Mouse (Mus musculus) myocyte (in vitro differentiated cells): Measurements from ENCODE around the gene Hcrtr1. TPM values are rescaled to one million over a fixed set of nuclear protein-coding genes. Genes with fewer than 3 reads are reported as not detected.

Experiments used
- H3K27me3 ChIP-seq: one replicate; pipeline ENCODE4 v1.6.1; 2011; ENCODE audit not compliant: control insufficient read depth, insufficient read depth, insufficient read length
- H3K36me3 ChIP-seq: one replicate; pipeline ENCODE4 v1.6.1; 2011; ENCODE audit not compliant: control insufficient read depth, insufficient read depth
- H3K4me2 ChIP-seq: one replicate; pipeline ENCODE4 v1.6.1; 2011; ENCODE audit warnings: low read depth, control low read depth
- H3K4me3 ChIP-seq: one replicate; pipeline ENCODE4 v1.5.1; 2011; ENCODE audit warnings: mild to moderate bottlenecking, control low read depth, moderate library complexity
- H3K79me2 ChIP-seq: one replicate; pipeline ENCODE4 v1.6.1; 2011; ENCODE audit not compliant: control insufficient read depth, insufficient read depth
- H3ac ChIP-seq: one replicate; pipeline ENCODE4 v1.6.1; 2011; ENCODE audit not compliant: control insufficient read depth, insufficient read length
- CEBPB ChIP-seq: IDR thresholded peaks from 2 replicates; pipeline ENCODE4 v1.6.1; 2011; ENCODE audit warnings: mild to moderate bottlenecking, moderate library complexity; ENCODE audit not compliant: poor library complexity, insufficient read depth, severe bottlenecking
- E2F4 ChIP-seq: IDR thresholded peaks from one replicate; pipeline ENCODE4 v1.6.1; 2011; ENCODE audit warnings: mild to moderate bottlenecking, control low read depth, moderate library complexity; ENCODE audit not compliant: insufficient read depth
- MAX ChIP-seq: IDR thresholded peaks from one replicate; pipeline ENCODE4 v1.6.1; 2011; ENCODE audit warnings: low read depth, mild to moderate bottlenecking, control low read depth
- MYOD1 ChIP-seq, 3 experiments: IDR thresholded peaks; one replicate each; pipeline ENCODE4 v1.6.1; 2011; ENCODE audit warnings: control low read depth in 2 of 3, low read depth in 2 of 3, mild to moderate bottlenecking in 2 of 3, moderate library complexity in 1 of 3; ENCODE audit not compliant: insufficient read length in 2 of 3, control insufficient read depth in 1 of 3
- MYOG ChIP-seq, 3 experiments: IDR thresholded peaks; one replicate each; pipeline ENCODE4 v1.6.1; 2011; ENCODE audit warnings: control low read depth in 2 of 3, low read depth in 2 of 3, mild to moderate bottlenecking in 2 of 3; ENCODE audit not compliant: insufficient read length in 2 of 3, control insufficient read depth in 1 of 3, insufficient read depth in 1 of 3
- POLR2A ChIP-seq: IDR thresholded peaks from one replicate; pipeline ENCODE4 v1.6.1; 2011; ENCODE audit warnings: low read depth, mild to moderate bottlenecking, control low read depth, moderate library complexity; ENCODE audit not compliant: insufficient read length
- POLR2AphosphoS2 ChIP-seq: IDR thresholded peaks from one replicate; pipeline ENCODE4 v1.6.1; 2011; ENCODE audit warnings: low read depth, control low read depth; ENCODE audit not compliant: insufficient read length
- REST ChIP-seq: IDR thresholded peaks from one replicate; pipeline ENCODE4 v1.6.1; 2011; ENCODE audit warnings: mild to moderate bottlenecking, control low read depth, moderate library complexity; ENCODE audit not compliant: insufficient read depth, insufficient read length
- SRF ChIP-seq: IDR thresholded peaks from one replicate; pipeline ENCODE4 v1.6.1; 2011; ENCODE audit warnings: low read depth; ENCODE audit not compliant: control insufficient read depth, insufficient read length
- TCF12 ChIP-seq: IDR thresholded peaks from one replicate; pipeline ENCODE4 v1.6.1; 2011; ENCODE audit warnings: mild to moderate bottlenecking, control low read depth; ENCODE audit not compliant: poor library complexity, insufficient read depth, severe bottlenecking
- TCF3 ChIP-seq: IDR thresholded peaks from one replicate; pipeline ENCODE4 v1.6.1; 2011; ENCODE audit warnings: low read depth, control low read depth; ENCODE audit not compliant: insufficient read length
- USF1 ChIP-seq: IDR thresholded peaks from one replicate; pipeline ENCODE4 v1.6.1; 2011; ENCODE audit warnings: low read depth, mild to moderate bottlenecking, control low read depth, moderate library complexity
- polyA plus RNA-seq: library from polyadenylated mRNA; unstranded; fragments of >200 nt; fragmentation: generic; extraction: Trizol; gene quantifications from one replicate; pipeline ENCODE4 v1.2.1, GENCODE M21; 2012; ENCODE audit warnings: missing spikeins

Hcrtr1 gene
- polyA plus RNA-seq, 1 experiment, result not detected

DNA sequence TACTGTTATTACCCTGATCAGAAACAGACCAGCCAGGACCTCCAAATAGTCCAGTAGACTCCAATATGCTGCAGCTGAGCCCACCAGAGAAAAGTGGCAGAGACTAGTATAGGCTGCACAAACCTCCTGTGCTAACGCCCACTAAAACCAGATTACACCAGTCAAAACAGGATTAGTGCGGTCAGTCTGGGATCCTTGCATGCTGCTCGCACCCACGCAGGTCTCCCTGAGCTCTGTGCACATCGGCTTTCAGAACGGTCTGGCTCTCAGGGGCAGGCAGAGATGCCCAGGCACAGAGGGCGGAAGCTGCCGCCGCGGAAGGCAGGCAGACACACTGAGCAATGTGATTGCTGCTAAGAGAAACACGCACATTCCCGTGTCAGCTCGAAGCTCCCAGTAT, 43.9 kb upstream of the Hcrtr1 start:
- H3ac ChIP-seq, result no peak overlapping the region
- TF ChIP-seq REST (no peak), POLR2AphosphoS2 (no peak), TCF12 (no peak), E2F4 (no peak), MYOD1 (IDR thresholded peaks at IDR 0.05; ENCODE audit: control insufficient read depth in 1 of 3, insufficient read length in 2 of 3, low read depth in 2 of 3) (no peak), CEBPB (no peak), MAX (no peak), MYOG (IDR thresholded peaks at IDR 0.05; ENCODE audit: control insufficient read depth in 1 of 3, insufficient read depth in 1 of 3, insufficient read length in 2 of 3, low read depth in 2 of 3) (no peak), SRF (no peak), USF1 (no peak), POLR2A (no peak), TCF3 (no peak)
- H3K36me3 ChIP-seq, result no peaks in the 10 kb centered on the region

DNA sequence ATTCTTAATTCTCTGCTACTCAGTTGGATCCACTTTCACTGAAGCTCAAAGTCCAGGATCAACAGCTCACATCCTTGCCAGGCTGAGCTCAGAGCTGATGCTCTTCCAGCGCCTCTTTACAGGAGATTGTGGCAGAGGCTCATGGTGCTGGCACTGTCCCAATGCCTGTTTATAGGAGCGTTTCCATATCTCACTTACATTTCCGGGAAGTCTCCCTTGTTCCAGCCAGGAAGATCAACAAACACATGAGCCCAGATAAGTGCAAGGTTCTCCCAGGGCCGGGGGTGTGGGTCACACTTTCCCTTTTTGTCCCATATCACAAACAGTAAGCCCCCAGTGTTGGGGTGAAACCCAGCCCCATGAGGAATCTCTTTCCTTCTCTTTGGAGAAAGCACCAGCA, 42.7 kb upstream of the Hcrtr1 start:
- Histone ChIP-seq H3ac (no peak overlapping the region), H3K4me3 (no peak overlapping the region), H3K36me3 (no peaks in the 10 kb centered on the region), H3K4me2 (no peak overlapping the region), H3K79me2 (no peaks in the 10 kb centered on the region), H3K27me3 (no peaks in the 10 kb centered on the region)
- TF ChIP-seq MAX (no peak), CEBPB (no peak), USF1 (no peak), TCF3 (no peak), POLR2AphosphoS2 (no peak), REST (no peak), TCF12 (no peak), SRF (no peak), E2F4 (no peak), POLR2A (no peak), MYOD1 (IDR thresholded peaks at IDR 0.05; ENCODE audit: control insufficient read depth in 1 of 3, insufficient read length in 2 of 3, low read depth in 2 of 3) (no peak), MYOG (IDR thresholded peaks at IDR 0.05; ENCODE audit: control insufficient read depth in 1 of 3, insufficient read depth in 1 of 3, insufficient read length in 2 of 3, low read depth in 2 of 3) (no peak)

More for the DNA sequence above, 43.9 kb upstream of the Hcrtr1 start:
- no peak overlapping the region for H3K4me3 ChIP-seq
- no peak overlapping the region for H3K4me2 ChIP-seq
- no peaks in the 10 kb centered on the region for H3K27me3 ChIP-seq
- H3K79me2 ChIP-seq, result no peaks in the 10 kb centered on the region

GRCm38 (mm10) chr4:130180909-130181602, 41.9 kb upstream of the Hcrtr1 start:
- H3K79me2 ChIP-seq, result no peaks in the 10 kb centered on the region
- no peaks in the 10 kb centered on the region for H3K27me3 ChIP-seq
- H3K36me3 ChIP-seq, result no peaks in the 10 kb centered on the region
- H3K4me2 ChIP-seq, result no peak overlapping the region
- TF ChIP-seq TCF12 (no peak), E2F4 (no peak), POLR2A (no peak), CEBPB (no peak), MAX (no peak), MYOD1 (IDR thresholded peaks at IDR 0.05; ENCODE audit: control insufficient read depth in 1 of 3, insufficient read length in 2 of 3, low read depth in 2 of 3) (no peak), REST (no peak), SRF (no peak), POLR2AphosphoS2 (no peak), USF1 (no peak), MYOG (IDR thresholded peaks at IDR 0.05; ENCODE audit: control insufficient read depth in 1 of 3, insufficient read depth in 1 of 3, insufficient read length in 2 of 3, low read depth in 2 of 3) (no peak), TCF3 (no peak)
- no peak overlapping the region for H3ac ChIP-seq
- H3K4me3 ChIP-seq, result no peak overlapping the region

DNA sequence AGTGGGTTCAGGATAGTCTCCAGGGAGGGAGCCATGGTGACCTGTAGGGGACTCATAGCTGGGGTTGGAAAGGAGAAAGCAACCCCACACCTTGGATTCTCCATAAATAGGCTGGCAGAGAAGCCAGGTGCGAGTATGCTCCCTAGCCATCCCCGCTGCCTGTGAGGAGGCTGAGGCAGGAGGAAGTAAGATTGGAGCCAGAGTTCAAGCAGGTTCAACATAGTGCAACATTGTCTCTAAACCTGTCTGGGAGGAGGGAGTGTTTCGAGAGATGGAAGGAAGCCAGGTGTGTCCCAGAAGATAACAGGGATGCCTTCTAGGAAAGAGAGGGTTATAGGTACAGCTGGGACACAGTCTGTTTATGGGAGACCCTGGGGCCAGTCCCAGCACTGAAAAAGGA, 40.7 kb upstream of the Hcrtr1 start:
- H3K4me3 ChIP-seq, result no peak overlapping the region

More for the DNA sequence above, 40.7 kb upstream of the Hcrtr1 start:
- no peak for TF ChIP-seq USF1
- no peak for TF ChIP-seq MYOG (IDR thresholded peaks at IDR 0.05; ENCODE audit: control insufficient read depth in 1 of 3, insufficient read depth in 1 of 3, insufficient read length in 2 of 3, low read depth in 2 of 3)
- TF ChIP-seq TCF12, result no peak
- no peak for TF ChIP-seq SRF
- TF ChIP-seq REST, result no peak
- no peak for TF ChIP-seq MAX
- TF ChIP-seq POLR2A, result no peak
- no peak for TF ChIP-seq CEBPB
- TF ChIP-seq POLR2AphosphoS2, result no peak
- no peak for TF ChIP-seq E2F4
- Histone ChIP-seq H3K27me3 (no peaks in the 10 kb centered on the region), H3K36me3 (no peaks in the 10 kb centered on the region), H3ac (no peak overlapping the region), H3K79me2 (no peaks in the 10 kb centered on the region), H3K4me2 (no peak overlapping the region)
